Mouse (Mus musculus) cortical plate, adult 2 months (tissue): Measurements from ENCODE around the gene Acbd5.

ENCODE experiments used
- CTCF ChIP-seq: fragments of 200-500 bp; IDR thresholded peaks from 2 replicates; pipeline ENCODE4 v1.5.1; 2011; ENCODE audit warnings: mild to moderate bottlenecking, control low read depth, low read length; ENCODE audit not compliant: insufficient read depth; ENCODE audit errors: extremely low read depth
- POLR2A ChIP-seq: fragments of 200-500 bp; IDR thresholded peaks from 2 replicates; pipeline ENCODE4 v1.6.1; 2011; ENCODE audit warnings: mild to moderate bottlenecking, low read length, control low read depth; ENCODE audit not compliant: insufficient read depth; ENCODE audit errors: extremely low read depth

DNA sequence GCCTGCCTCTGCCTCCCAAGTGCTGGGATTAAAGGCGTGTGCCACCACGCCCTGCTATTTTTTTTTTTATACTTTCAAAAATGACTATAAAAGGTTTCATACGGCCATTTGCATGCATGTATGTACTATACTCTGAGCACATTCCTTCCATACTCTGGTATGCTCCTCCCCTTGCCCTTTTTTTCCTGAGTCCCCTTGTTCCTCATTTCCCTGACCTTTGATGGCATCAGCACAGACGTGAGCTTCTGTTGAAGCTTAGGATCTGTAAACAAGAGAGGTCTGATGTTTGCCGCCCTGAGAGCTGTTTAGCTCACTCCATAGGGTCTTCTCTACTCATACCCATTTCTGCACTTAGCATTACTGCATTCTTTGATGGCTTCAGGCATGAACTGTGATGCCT lies 9.7 kb downstream of the Acbd5 start:
- no peak for TF ChIP-seq CTCF
- no peak for TF ChIP-seq POLR2A
